Mouse (Mus musculus) urinary bladder, postnatal 14 days (tissue): ENCODE data around the gene Sh3gl1.

ENCODE experiments used
- DNase-seq: peaks from one replicate; pipeline ENCODE4 v3.0.0; 2021; ENCODE audit warnings: low spot score

Sh3gl1 gene

DNA sequence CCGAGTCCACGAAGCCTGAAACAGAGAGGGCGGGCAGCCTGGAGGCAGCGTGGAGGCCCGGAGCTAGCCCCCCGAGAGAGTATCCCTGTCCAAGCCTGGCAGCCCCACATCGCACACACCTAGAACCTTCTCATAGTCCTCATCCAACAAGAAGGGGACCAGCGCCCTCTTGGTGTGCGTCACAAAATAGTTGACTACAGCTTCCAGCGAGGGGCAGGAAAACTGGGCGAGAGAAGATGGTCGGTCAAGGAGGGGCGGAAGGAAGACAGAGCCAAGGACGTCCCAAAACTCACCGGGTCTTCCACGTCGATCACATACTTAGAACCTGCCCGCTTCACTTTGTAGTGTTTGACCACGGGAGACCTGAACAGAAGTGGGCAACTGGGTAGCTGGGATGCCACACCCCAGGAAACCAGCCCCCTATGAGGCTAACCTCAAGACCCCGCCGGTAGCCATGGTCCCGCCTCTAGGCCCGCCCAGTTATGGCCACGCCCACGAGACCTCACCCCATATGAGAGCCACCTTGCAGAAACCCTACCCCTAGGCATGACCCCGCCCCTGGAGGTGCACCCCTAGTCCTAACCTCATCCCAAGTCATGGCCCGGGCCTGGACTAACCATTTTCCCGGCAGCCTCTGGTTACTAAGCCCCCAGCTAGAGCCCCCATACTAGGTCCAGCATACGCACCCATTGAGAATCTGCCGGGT, 36.5 kb downstream of the Sh3gl1 start:
- no peak for DNase-seq

GRCm38 (mm10) chr17:55996007-55996406, 40.4 kb downstream of the Sh3gl1 start:
- no peak for DNase-seq

GRCm38 (mm10) chr17:55990278-55990898, 46.0 kb downstream of the Sh3gl1 start:
- DNase-seq, result no peak

DNA sequence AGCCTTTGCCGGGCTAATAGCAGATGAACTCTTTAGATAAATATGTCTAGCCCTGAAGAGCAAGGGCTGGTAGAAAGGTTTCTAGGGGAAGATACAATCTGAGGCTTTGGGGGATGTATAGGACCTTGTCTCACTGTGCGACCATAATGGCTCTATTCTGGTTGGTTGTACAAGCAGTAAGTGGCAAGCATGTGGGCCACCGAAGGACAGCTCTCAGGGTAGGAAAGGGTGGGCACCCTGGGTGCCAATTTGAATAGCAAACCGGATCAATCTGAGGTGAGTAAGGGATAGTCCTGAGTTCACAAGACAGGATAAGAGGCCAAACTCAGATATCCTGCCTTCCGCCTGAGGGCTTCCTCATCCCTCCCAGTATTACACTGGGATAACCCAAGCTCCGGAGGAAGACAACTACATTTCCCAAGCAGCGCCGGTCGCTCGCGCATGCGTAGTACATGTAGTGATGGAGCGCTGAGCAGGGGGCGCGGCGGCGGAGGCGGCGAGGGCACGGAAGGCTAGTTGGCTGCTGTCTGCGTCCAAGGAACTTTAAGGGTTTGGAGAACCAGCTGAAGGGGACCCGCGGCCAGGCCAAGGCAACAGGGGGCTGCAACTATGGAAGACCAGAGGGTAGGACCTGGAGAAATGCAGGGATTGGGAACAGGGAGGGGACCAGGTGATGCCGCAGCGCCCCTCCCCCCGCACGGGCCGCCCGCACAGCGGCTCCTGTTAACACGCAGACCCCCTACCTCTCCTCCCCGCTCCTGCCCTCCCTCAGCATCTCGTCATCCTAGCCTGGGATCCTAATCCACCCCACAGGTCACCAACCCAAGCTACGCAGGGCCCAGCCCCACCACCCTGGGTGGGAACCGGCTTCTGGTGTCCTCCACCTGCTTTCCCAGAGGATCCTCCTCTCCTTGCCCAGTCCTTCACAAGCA, 50.1 kb downstream of the Sh3gl1 start, which contains the start of gene Fsd1:
Gene Fsd1, plus strand, starts transcription at position 480 of the 932 bp plus-strand sequence.
- DNase-seq, result peak; percentile 47

- DNase-seq, result no peak
These were observed 59.1 kb downstream of the Sh3gl1 start for GRCm38 (mm10) chr17:55977301-55977700.

GRCm38 (mm10) chr17:55976255-55976862, 60.1 kb downstream of the Sh3gl1 start:
- DNase-seq, result peak; percentile 81

DNA sequence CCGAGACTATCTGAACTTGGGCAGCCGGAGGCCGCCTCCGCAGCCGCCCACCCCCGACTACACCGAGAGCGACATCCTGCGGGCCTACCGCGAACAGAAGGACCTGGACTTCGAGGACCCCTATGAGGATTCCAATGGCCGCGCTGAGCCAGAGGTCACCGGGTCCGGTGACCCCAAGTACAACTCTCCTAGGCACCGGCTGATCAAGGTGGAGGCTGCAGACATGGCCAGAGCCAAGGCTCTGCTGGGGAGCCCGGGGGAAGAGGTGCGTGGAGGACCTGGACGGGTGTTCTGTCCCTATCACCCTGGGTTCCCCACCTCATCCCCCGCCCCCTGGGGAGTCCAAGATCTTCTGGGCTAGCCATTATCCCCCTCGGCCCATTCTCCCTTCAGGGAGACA, 65.0 kb downstream of the Sh3gl1 start:
- no peak for DNase-seq

DNA sequence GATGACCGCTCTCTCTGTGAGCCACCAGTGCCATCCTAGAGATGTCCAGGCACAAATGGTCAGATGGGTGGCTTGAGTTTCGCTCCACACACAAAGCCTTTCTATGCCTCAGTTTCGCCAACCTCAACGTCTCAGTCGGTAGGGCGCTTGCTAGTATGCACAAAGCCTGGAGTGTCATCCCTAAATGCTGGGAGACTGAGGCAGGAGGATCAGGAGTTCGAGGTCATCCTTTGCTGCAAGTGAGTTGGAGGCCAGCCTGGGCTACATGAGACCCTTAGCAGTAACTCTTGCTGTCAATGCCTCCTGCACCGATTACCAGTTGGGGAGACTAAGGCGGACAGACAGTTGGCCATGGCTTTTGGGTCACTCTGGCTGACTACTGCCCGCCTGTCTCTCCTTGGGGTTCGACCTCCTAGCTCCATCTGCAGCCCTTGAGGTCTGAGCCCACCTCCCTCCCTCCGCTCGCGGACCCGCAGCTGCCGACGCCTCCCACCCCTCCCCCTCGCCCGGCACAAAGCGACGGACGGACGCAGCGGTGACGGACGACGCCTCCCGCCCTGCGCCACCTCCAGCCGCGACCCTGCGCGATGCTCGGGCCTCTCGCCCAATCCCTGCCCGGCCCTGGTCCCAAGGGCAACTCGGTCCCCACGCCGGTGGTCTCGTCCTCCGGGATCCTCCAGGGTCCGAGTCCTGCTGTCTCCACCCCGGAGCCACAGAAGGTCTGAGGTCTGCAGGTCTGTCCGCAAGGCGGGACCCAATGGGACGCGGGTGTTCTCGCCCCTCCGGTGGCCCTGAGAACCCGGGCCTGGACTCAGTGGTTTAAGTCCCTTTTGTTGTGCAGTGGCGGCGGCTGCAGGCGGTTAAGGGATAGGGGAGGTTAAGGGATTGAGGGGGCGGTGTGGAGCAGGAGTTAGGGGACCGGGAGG, 66.2 kb downstream of the Sh3gl1 start, which contains the start of gene Shd:
Gene Shd, plus strand, starts transcription at position 502 of the 926 bp plus-strand sequence.
- DNase-seq, result no peak

- DNase-seq, result no peak
These were observed 66.9 kb downstream of the Sh3gl1 start for GRCm38 (mm10) chr17:55969560-55969959.

- DNase-seq, result no peak
These were observed 68.2 kb downstream of the Sh3gl1 start for GRCm38 (mm10) chr17:55968210-55968609.

- DNase-seq, result no peak
These were observed 69.2 kb downstream of the Sh3gl1 start for GRCm38 (mm10) chr17:55967186-55967585.
